15 mouse cellular contexts compared by ENCODE assay signal in genomic region chr13:58465206-58466104, GRCm38 (mm10).
DNase-seq lines count a peak whose midpoint lies in the region; ATAC-seq and TF ChIP-seq lines count a peak whose summit lies in the region.
"Had no signal": no experiment of that assay in that cellular context is flagged by ENCODE, and none has a peak within 500 bp of the region (broad histone marks: within the 10 kb centered on the region; RNA-seq: fewer than 3 reads in every experiment).

No protein-coding gene starts in this region.

- no peak overlapping the region for H3K9ac ChIP-seq in hindbrain, embryonic 11.5 days (ENCODE audit: low read depth, low read length)
- no peak overlapping the region for H3K9ac ChIP-seq in hindbrain, embryonic 12.5 days
- no peak overlapping the region for H3K9ac ChIP-seq in stomach, embryonic 16.5 days (ENCODE audit: low read length)
- no peak overlapping the region for H3K9ac ChIP-seq in stomach, postnatal 0 days (ENCODE audit: low read length)
- no peak overlapping the region for H3K9ac ChIP-seq in midbrain, embryonic 13.5 days (replicated peaks)
- H3K9ac ChIP-seq: limb, embryonic 15.5 days had no signal

- no peaks in the 10 kb centered on the region; the same call in 1 of the 2 replicates for H3K4me1 ChIP-seq in hindbrain, embryonic 11.5 days (replicated peaks; ENCODE audit: control insufficient read depth, insufficient read depth, low read length)
- H3K4me1 ChIP-seq in hindbrain, embryonic 12.5 days = peaks cover 14% of the 10 kb centered on the region
- H3K4me1 ChIP-seq in stomach, embryonic 16.5 days (ENCODE audit: control insufficient read depth, insufficient read depth, low read length) = no peaks in the 10 kb centered on the region
- no peaks in the 10 kb centered on the region for H3K4me1 ChIP-seq in stomach, postnatal 0 days (replicated peaks; ENCODE audit: control insufficient read depth, insufficient read depth)
- peaks cover 17% of the 10 kb centered on the region for H3K4me1 ChIP-seq in midbrain, embryonic 13.5 days (replicated peaks)
- H3K4me1 ChIP-seq: limb, embryonic 15.5 days had no signal

- no peaks in the 10 kb centered on the region for H3K36me3 ChIP-seq in hindbrain, embryonic 11.5 days (ENCODE audit: control insufficient read depth, insufficient read depth, low read length)
- no peaks in the 10 kb centered on the region for H3K36me3 ChIP-seq in hindbrain, embryonic 12.5 days
- no peaks in the 10 kb centered on the region for H3K36me3 ChIP-seq in stomach, embryonic 16.5 days (ENCODE audit: control insufficient read depth, insufficient read depth, low read length)
- no peaks in the 10 kb centered on the region for H3K36me3 ChIP-seq in stomach, postnatal 0 days (ENCODE audit: control insufficient read depth, insufficient read depth, low read length)
- no peaks in the 10 kb centered on the region for H3K36me3 ChIP-seq in midbrain, embryonic 13.5 days
- H3K36me3 ChIP-seq: limb, embryonic 15.5 days had no signal

- no peak for TF ChIP-seq CTCF in stomach, postnatal 0 days (IDR thresholded peaks at IDR 0.05; ENCODE audit: low read depth)

- 74% methylated on average over 13 of the region's 13 CpGs for WGBS in hindbrain, embryonic 11.5 days
- WGBS in hindbrain, embryonic 12.5 days = 72% methylated on average over 13 of the region's 13 CpGs
- 76% methylated on average over 13 of the region's 13 CpGs for WGBS in stomach, embryonic 16.5 days
- 69% methylated on average over 13 of the region's 13 CpGs for WGBS in stomach, postnatal 0 days
- WGBS in midbrain, embryonic 13.5 days = 64% methylated on average over 13 of the region's 13 CpGs

- DNase-seq in hindbrain, embryonic 11.5 days (ENCODE audit: low spot score) = peak; percentile 38
- DNase-seq in stomach, postnatal 0 days (ENCODE audit: low spot score) = no peak
- no peak for DNase-seq in lung, postnatal 4 days
- DNase-seq in spleen, adult 12 weeks (ENCODE audit: low spot score) = no peak
- DNase-seq in ovary, postnatal 36 days (ENCODE audit: low spot score) = no peak
- DNase-seq: adrenal gland, postnatal 14 days; cerebellum, adult 18-20 months; gastrocnemius, postnatal 25 days had no signal

- no peak for ATAC-seq in hindbrain, embryonic 11.5 days (ENCODE audit: low FRiP score)
- ATAC-seq in hindbrain, embryonic 12.5 days (ENCODE audit: low FRiP score) = no peak
- no peak for ATAC-seq in stomach, embryonic 16.5 days (ENCODE audit: insufficient read depth, low FRiP score)
- no peak for ATAC-seq in stomach, postnatal 0 days (ENCODE audit: low FRiP score, low TSS enrichment)
- ATAC-seq in midbrain, embryonic 13.5 days = peak; percentile 56
- ATAC-seq: intestine, embryonic 16.5 days; lung, postnatal 0 days had no signal

- H3K27ac ChIP-seq in hindbrain, embryonic 11.5 days (ENCODE audit: low read depth, low read length) = no peak overlapping the region
- H3K27ac ChIP-seq in hindbrain, embryonic 12.5 days = no peak overlapping the region
- H3K27ac ChIP-seq in stomach, embryonic 16.5 days (ENCODE audit: low read length) = peak overlapping the region; percentile 17; the same call in 1 of the 2 replicates
- no peak overlapping the region for H3K27ac ChIP-seq in stomach, postnatal 0 days (replicated peaks)
- H3K27ac ChIP-seq in midbrain, embryonic 13.5 days = peak overlapping the region; percentile 14; the same call in 1 of the 2 replicates
- H3K27ac ChIP-seq: limb, embryonic 15.5 days had no signal

- no peaks in the 10 kb centered on the region for H3K27me3 ChIP-seq in hindbrain, embryonic 11.5 days (ENCODE audit: control insufficient read depth, insufficient read depth, low read length)
- H3K27me3 ChIP-seq in hindbrain, embryonic 12.5 days = no peaks in the 10 kb centered on the region
- no peaks in the 10 kb centered on the region for H3K27me3 ChIP-seq in stomach, embryonic 16.5 days (ENCODE audit: control insufficient read depth, insufficient read depth, low read length)
- no peaks in the 10 kb centered on the region for H3K27me3 ChIP-seq in stomach, postnatal 0 days (ENCODE audit: control insufficient read depth, insufficient read depth, low read length)
- H3K27me3 ChIP-seq in midbrain, embryonic 13.5 days = peaks cover 2% of the 10 kb centered on the region

- no peak for TF ChIP-seq EP300 in stomach, postnatal 0 days (optimal IDR thresholded peaks at IDR 0.05)

- no peak overlapping the region for H3K4me3 ChIP-seq in hindbrain, embryonic 11.5 days (ENCODE audit: low read depth, low read length)
- no peak overlapping the region for H3K4me3 ChIP-seq in hindbrain, embryonic 12.5 days
- H3K4me3 ChIP-seq in stomach, embryonic 16.5 days (replicated peaks; ENCODE audit: low read length) = no peak overlapping the region
- H3K4me3 ChIP-seq in stomach, postnatal 0 days (ENCODE audit: low read depth, low read length) = no peak overlapping the region
- no peak overlapping the region for H3K4me3 ChIP-seq in midbrain, embryonic 13.5 days (replicated peaks)
- H3K4me3 ChIP-seq: limb, embryonic 15.5 days; myocyte had no signal

- no peaks in the 10 kb centered on the region for H3K9me3 ChIP-seq in hindbrain, embryonic 11.5 days (ENCODE audit: control insufficient read depth, low read length)
- no peaks in the 10 kb centered on the region for H3K9me3 ChIP-seq in hindbrain, embryonic 12.5 days (replicated peaks)
- H3K9me3 ChIP-seq in stomach, embryonic 16.5 days (replicated peaks; ENCODE audit: control insufficient read depth, low read length) = no peaks in the 10 kb centered on the region
- H3K9me3 ChIP-seq in stomach, postnatal 0 days (ENCODE audit: control insufficient read depth, low read length) = no peaks in the 10 kb centered on the region
- H3K9me3 ChIP-seq in midbrain, embryonic 13.5 days = 0 out of 2 replicates have a peak, but pooled peaks cover 4% of the 10 kb centered on the region
- H3K9me3 ChIP-seq: limb, embryonic 15.5 days had no signal

- no peak overlapping the region for H3K4me2 ChIP-seq in hindbrain, embryonic 11.5 days (replicated peaks; ENCODE audit: low read depth, low read length)
- no peak overlapping the region for H3K4me2 ChIP-seq in hindbrain, embryonic 12.5 days (replicated peaks)
- no peak overlapping the region for H3K4me2 ChIP-seq in stomach, embryonic 16.5 days (ENCODE audit: low read depth, low read length)
- no peak overlapping the region for H3K4me2 ChIP-seq in stomach, postnatal 0 days (replicated peaks; ENCODE audit: low read depth)
- no peak overlapping the region for H3K4me2 ChIP-seq in midbrain, embryonic 13.5 days (replicated peaks)
- H3K4me2 ChIP-seq: limb, embryonic 15.5 days had no signal

Comparison
In these comparisons a context has a peak if more than half of its experiments do, and no peak if none do; other contexts are left out.
1. H3K27ac ChIP-seq: peak in stomach, embryonic 16.5 days (single experiment) and midbrain, embryonic 13.5 days (single experiment); none in hindbrain, embryonic 11.5 days (single experiment), hindbrain, embryonic 12.5 days (single experiment) and stomach, postnatal 0 days (single experiment).